Mouse (Mus musculus) 3134 (cell line): ENCODE measurements around the gene Kctd14.

Source experiments
- DNase-seq: peaks from one replicate; pipeline ENCODE4 v3.0.0-alpha.2; 2011; ENCODE audit warnings: low spot score; ENCODE audit not compliant: insufficient read length; ENCODE audit errors: extremely low read depth

Kctd14 gene

DNA sequence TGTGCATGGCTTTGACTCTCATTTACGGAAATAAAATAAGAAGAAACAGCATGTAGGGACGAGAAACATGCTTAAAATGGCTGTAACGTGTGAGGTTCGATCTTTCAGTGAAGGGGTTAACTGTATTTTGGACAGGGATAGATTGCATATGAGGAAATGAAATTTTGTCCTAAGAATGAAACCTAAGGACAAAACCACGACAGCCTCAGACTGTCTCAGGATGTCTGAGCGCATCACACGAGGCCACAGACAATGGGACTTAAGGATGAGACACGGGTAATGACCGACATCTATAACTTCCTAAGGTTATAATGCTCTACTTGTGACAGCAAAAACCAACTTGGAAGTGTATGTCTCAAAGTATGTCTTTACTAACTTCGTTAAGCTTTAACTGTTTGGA, 16.6 kb upstream of the Kctd14 start:
- DNase-seq, result no peak

- DNase-seq, result no peak
Observed at GRCm38 (mm10) chr7:97438986-97439385, 12.1 kb upstream of the Kctd14 start.

DNA sequence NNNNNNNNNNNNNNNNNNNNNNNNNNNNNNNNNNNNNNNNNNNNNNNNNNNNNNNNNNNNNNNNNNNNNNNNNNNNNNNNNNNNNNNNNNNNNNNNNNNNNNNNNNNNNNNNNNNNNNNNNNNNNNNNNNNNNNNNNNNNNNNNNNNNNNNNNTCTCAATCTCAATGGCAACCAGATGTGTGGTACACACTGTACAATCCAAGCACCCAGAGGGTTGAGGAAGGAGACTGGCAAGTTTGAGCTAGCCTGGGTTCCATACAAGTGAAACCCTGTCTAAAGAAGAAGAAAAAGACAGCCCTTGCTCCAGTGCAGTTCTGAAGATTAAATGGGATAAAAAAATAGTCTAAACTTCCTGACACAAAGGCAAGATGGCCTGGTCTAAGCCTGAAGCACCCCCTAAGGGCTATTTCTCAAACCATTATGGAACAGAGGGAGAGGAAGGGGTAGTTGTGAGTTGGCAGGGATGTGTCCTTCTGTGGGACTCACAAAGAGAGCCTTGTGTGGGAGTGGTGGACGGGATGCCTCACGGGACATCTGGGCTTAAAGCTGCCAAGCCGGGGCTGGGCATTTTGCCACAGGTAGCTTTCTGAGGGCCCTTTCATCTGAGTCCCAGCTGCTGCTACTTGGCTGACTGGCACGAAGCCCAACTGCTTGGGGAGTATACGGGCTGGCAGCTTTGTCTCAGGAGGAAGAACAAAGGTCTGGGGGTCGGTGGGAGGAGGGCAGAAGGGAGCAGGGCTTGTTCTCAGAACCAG, 4.8 kb upstream of the Kctd14 start:
- DNase-seq, result peak; percentile 86

DNA sequence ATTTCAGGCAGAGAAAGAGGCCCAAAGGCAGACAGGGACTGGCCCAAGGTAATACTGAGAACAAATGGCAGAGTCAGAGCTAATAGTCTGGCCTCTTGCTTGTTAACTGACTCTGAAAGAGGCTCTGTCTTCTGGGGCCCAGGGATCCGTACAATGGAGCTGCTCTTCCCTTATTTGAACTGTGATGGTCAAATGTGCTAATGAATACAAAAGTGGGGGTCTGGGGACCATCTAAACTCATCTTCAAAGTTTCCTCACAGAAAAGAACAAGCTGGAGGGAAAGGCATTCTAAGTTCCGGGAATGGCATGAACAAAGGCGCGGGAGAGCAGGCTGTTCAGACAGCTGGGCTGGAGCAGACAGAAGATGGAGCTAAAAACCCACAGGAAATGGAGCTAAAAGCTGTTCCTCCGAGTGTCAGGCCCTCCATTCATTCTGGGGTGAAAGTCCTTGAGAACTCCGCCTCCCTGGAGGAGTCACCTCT, 4.0 kb upstream of the Kctd14 start:
- DNase-seq, result peak; percentile 29

GRCm38 (mm10) chr7:97452196-97452595, 1.1 kb downstream of the Kctd14 start:
- no peak for DNase-seq

DNA sequence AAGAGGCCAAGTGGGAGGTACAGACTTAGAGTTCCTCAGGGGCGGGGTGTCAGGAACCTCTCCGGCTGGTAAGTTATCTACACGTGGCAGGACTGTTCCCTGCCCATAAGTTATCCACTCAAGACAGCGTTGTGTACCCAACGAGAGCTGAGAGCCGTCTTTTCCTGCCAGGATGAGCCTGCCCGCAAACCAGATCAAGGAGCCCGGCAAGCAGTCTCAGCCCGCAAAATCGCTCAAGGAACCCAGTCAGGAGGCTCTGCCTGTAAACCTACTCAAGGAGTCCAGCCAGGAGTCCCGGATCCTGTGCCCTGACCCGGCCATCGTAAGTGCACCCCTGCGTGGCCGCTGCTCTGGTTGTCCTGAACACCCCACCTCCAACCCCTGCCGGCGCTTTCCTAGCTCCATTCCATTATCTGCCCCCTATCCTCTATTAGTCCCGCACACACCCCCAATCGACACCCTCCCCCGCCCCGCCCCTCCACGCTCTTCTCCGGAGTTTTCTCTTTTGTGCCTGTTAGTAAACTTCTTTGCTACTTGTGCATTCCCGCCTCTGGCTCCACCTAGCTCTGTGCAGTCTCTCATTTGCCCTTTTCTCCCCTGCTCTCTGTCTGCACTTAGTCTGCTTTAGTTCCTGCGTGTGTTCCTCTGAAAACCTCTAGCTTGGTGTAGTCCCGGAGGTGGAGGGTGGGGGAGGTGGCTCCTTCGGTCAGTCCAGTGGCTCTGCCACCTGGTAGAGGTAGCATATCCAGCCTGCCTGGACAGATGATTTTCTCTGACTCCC, 2.2 kb downstream of the Kctd14 start:
- DNase-seq, result peak; percentile 52

- no peak for DNase-seq
Observed at GRCm38 (mm10) chr7:97454795-97455194, 3.7 kb downstream of the Kctd14 start.

- no peak for DNase-seq
Observed at GRCm38 (mm10) chr7:97455577-97455976, 4.5 kb downstream of the Kctd14 start.

GRCm38 (mm10) chr7:97473001-97473400, 21.9 kb downstream of the Kctd14 start:
- no peak for DNase-seq

DNA sequence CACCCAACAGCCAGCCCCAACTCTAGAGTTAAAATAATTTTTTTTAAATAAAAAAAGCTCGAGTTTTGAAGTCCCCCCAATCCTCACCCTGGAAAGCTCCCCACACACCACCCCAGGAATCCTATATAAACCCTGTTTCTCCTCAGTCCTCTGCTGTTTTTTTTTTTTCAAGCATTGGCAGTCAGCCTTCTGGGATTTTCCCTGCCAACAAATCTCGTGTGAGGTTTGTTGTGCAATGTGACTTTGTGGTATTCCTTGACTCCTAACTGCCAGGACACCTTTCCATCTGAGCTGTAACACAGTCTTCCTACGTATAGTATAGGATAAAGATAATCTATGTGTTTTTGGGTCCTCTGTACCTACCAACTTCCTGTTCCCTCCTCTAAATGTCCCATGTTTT, 28.2 kb downstream of the Kctd14 start:
- peak; percentile 22 for DNase-seq

DNA sequence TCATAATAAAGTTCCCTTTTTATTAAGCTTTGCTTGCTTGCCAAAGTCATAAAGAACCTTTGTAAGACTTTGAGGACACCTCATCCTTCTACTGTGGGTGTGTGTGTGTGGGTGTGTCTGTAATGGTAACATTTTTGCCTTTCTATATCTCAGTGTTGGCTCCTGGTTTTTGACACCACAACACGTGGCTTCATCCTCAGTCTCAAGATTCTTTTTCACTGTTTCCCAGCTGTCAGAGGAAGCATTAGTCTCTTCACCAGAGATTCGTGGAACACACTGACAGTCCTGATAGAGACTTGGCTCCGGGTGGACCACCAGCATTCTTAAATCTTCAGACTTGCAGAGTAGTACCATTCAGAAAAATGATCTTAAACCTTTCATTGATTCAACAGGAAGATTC, 29.2 kb downstream of the Kctd14 start:
- DNase-seq, result no peak

- peak; percentile 87 for DNase-seq
Observed at GRCm38 (mm10) chr7:97480821-97481339, 29.8 kb downstream of the Kctd14 start, which contains the start of gene Ints4. Ints4 (plus strand) TSS chr7:97480956.

GRCm38 (mm10) chr7:97483378-97483777, 32.3 kb downstream of the Kctd14 start:
- no peak for DNase-seq

GRCm38 (mm10) chr7:97491157-97491556, 40.0 kb downstream of the Kctd14 start:
- DNase-seq, result no peak

GRCm38 (mm10) chr7:97492420-97492819, 41.3 kb downstream of the Kctd14 start:
- DNase-seq, result peak; percentile 21

DNA sequence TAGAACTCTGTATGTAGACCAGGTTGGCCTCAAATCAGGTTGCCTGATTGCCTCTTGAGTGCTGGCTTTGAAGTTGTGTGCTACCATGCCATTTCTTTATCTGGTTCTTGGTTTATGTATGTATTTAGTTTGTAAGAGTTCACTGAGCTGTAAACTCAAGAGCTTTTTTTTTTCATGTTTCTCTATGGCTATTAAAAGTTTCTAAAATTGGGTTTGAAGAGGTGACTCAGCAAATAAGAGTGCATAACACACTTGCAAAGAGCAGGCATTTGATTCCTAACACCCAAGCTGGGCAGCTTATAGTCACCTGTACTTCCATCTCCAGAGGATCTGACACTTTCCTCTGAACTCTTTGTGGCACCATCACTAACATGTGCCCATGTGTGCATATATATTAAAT, 43.9 kb downstream of the Kctd14 start:
- no peak for DNase-seq

GRCm38 (mm10) chr7:97500555-97501209, 49.6 kb downstream of the Kctd14 start:
- no peak for DNase-seq
